Mouse (Mus musculus): ENCODE measurements around the gene Lrcol1.

GRCm38 (mm10) chr5:110361465-110361864 is 16.9 kb downstream of the Lrcol1 start:
- no peak for TF ChIP-seq CTCF (IDR thresholded peaks at IDR 0.05; ENCODE audit: borderline replicate concordance, insufficient read depth, low read length)
- TF ChIP-seq POLR2A (IDR thresholded peaks at IDR 0.05; ENCODE audit: low read depth, low read length): no peak

All from embryonic fibroblast, embryonic 13.5 days (primary cell).